In the genomic region with DNA sequence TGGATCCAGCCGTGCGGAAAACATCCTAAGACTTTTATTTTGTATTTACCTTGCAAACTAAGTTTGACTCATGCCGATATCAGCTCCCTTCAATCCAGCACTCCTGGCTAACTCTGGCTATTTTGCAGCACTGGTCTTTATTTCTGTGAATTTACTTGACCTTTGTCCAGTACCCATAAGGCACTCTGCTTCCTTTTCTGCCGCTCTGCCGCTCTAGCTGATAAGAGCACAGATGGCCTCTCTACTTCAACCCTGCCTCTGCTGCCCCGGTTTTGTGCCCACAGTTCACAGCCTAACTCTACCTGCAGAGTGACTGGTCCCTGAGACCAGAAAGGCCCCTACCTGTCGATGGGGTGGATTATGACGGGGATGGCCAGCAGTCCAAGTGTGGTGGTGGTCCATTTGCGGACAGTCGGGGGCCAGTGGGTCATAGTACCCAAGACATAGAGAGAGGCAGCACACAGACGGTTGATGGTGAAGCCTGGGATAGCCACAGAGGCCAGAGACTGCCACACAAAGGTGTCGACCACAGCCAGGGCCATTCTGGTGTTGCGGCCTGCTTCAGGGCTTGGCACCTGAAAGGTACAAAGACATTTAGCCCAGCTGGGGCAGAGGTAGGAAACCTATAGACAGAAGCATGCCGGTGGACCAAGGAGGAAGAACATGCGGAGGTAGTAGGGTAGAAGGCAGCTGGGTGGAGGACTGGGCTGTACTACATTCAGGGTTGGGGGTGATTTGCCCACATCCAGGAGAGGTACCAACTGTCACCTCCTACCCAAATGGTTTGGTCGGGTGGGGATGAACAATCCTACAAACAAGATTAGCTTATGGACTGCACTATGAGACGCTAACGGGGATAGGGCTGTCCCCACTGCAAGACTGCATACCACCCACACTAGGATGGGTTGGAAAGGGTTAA, we compare ENCODE assay signal across 10 mouse cellular contexts. TPM values are rescaled to one million over a fixed set of nuclear protein-coding genes. Genes with fewer than 3 reads are reported as not detected.
DNase-seq lines count a peak whose midpoint lies in the region; ATAC-seq and TF ChIP-seq lines count a peak whose summit lies in the region.
"Had no signal": no experiment of that assay in that cellular context is flagged by ENCODE, and none has a peak within 500 bp of the region (broad histone marks: within the 10 kb centered on the region; RNA-seq: fewer than 3 reads in every experiment).

No protein-coding gene starts in this region.

- no peak for TF ChIP-seq CTCF in gastrocnemius, adult 2 months (IDR thresholded peaks at IDR 0.05)

- 0 out of 2 replicates have a peak, but pooled peaks cover 2% of the 10 kb centered on the region for H3K36me3 ChIP-seq in neural tube, embryonic 12.5 days
- H3K36me3 ChIP-seq in intestine, embryonic 16.5 days (ENCODE audit: control insufficient read depth, insufficient read depth, low read length): peaks cover 19% of the 10 kb centered on the region
- H3K36me3 ChIP-seq in stomach, embryonic 15.5 days: peaks cover 16% of the 10 kb centered on the region

- WGBS in neural tube, embryonic 12.5 days: 87% methylated on average over 18 of the region's 18 CpGs
- WGBS in intestine, embryonic 16.5 days: 73% methylated on average over 18 of the region's 18 CpGs
- 65% methylated on average over 18 of the region's 18 CpGs for WGBS in stomach, embryonic 15.5 days

- intact Hi-C loops in gastrocnemius, adult 2 months (cut with DNase I): loop anchor here (2.0 to 10.0 kb wide), 2 partner anchors 29 to 751 kb away; partner anchors contain the start of genes Nf2 and Sec14l2

- no peak for DNase-seq in gastrocnemius, adult 2 months
- no peak for DNase-seq in gastrocnemius, postnatal 4 days (ENCODE audit: low spot score in 2 of 2)
- no peak for DNase-seq in neural tube, embryonic 10.5 days (ENCODE audit: extremely low spot score, low spot score)
- DNase-seq in frontal cortex, postnatal 36 days (ENCODE audit: low spot score in 2 of 2): no peak
- DNase-seq in testis, postnatal 14 days (ENCODE audit: low spot score): no peak

- H3K4me3 ChIP-seq in gastrocnemius, adult 2 months: peak overlapping the region; percentile 83; the same call in 1 of the 2 replicates
- H3K4me3 ChIP-seq in neural tube, embryonic 12.5 days: no peak overlapping the region
- H3K4me3 ChIP-seq in intestine, embryonic 16.5 days (ENCODE audit: low read length): peak overlapping the region; percentile 64
- H3K4me3 ChIP-seq in stomach, embryonic 15.5 days (replicated peaks): peak overlapping the region; percentile 58

- H3K4me1 ChIP-seq in neural tube, embryonic 12.5 days: peaks cover 26% of the 10 kb centered on the region
- peaks cover 16% of the 10 kb centered on the region for H3K4me1 ChIP-seq in intestine, embryonic 16.5 days (ENCODE audit: control insufficient read depth, insufficient read depth, low read length)
- H3K4me1 ChIP-seq in stomach, embryonic 15.5 days: peaks cover 17% of the 10 kb centered on the region

- H3K27me3 ChIP-seq in neural tube, embryonic 12.5 days (replicated peaks): no peaks in the 10 kb centered on the region
- no peaks in the 10 kb centered on the region for H3K27me3 ChIP-seq in intestine, embryonic 16.5 days (replicated peaks; ENCODE audit: control insufficient read depth, insufficient read depth, low read length)
- H3K27me3 ChIP-seq in stomach, embryonic 15.5 days (replicated peaks): no peaks in the 10 kb centered on the region

- no peaks in the 10 kb centered on the region for H3K9me3 ChIP-seq in neural tube, embryonic 12.5 days
- peaks cover 10% of the 10 kb centered on the region; the same call in 1 of the 2 replicates for H3K9me3 ChIP-seq in intestine, embryonic 16.5 days (ENCODE audit: control insufficient read depth, low read length)
- no peaks in the 10 kb centered on the region for H3K9me3 ChIP-seq in stomach, embryonic 15.5 days

- peak overlapping the region; percentile 87; the same call in 1 of the 2 replicates for H3K27ac ChIP-seq in gastrocnemius, adult 2 months
- no peak overlapping the region for H3K27ac ChIP-seq in neural tube, embryonic 12.5 days
- H3K27ac ChIP-seq in intestine, embryonic 16.5 days (ENCODE audit: low read length): peak overlapping the region; percentile 86
- H3K27ac ChIP-seq in stomach, embryonic 15.5 days: peak overlapping the region; percentile 84

- no peak overlapping the region for H3K9ac ChIP-seq in neural tube, embryonic 12.5 days
- peak overlapping the region; percentile 41; the same call in 1 of the 2 replicates for H3K9ac ChIP-seq in intestine, embryonic 16.5 days (ENCODE audit: low read depth, low read length)
- no peak overlapping the region for H3K9ac ChIP-seq in stomach, embryonic 15.5 days

- no peak for ATAC-seq in neural tube, embryonic 12.5 days (ENCODE audit: low FRiP score, low read depth)
- peak; percentile 3; the same call in 1 of the 2 replicates for ATAC-seq in intestine, embryonic 16.5 days
- ATAC-seq in stomach, embryonic 15.5 days (ENCODE audit: insufficient read depth, low FRiP score, low read depth): no peak

- H3K4me2 ChIP-seq in neural tube, embryonic 12.5 days (replicated peaks): peak overlapping the region; percentile 90
- peak overlapping the region; percentile 65 for H3K4me2 ChIP-seq in intestine, embryonic 16.5 days (ENCODE audit: low read depth, low read length)
- peak overlapping the region; percentile 74 for H3K4me2 ChIP-seq in stomach, embryonic 15.5 days

RNA-seq across cellular contexts. Expression of gene Mtfp1, which starts 1.5 kb away (rescaled TPM):
- total RNA-seq in gastrocnemius, adult 2 months (2021): 10 to 100 TPM; 38.9 to 72.9 TPM
- total RNA-seq in gastrocnemius, postnatal 4 days (2021): 10 to 100 TPM in 1 of 2 experiments, 1 to 10 TPM in 1; 10.0 to 12.5 TPM
- polyA plus RNA-seq in neural tube, embryonic 12.5 days (2016; fragmentation: Nextera tagmentation; extraction: Ambion mirVana): 4.5 and 5.6 TPM in 2 replicates
- polyA plus RNA-seq in intestine, embryonic 16.5 days (2015; fragmentation: Nextera tagmentation; extraction: Ambion mirVana): 38.1 and 41.6 TPM in 2 replicates
- 21.7 and 21.8 TPM in 2 replicates for polyA plus RNA-seq in stomach, embryonic 15.5 days (2015; fragmentation: Nextera tagmentation; extraction: Ambion mirVana)

RNA-seq across cellular contexts. Expression of gene Sec14l3, which starts 29.1 kb away (rescaled TPM):
- not detected for total RNA-seq in gastrocnemius, adult 2 months (2021)
- total RNA-seq in gastrocnemius, postnatal 4 days (2021): not detected
- polyA plus RNA-seq in neural tube, embryonic 12.5 days (2016; fragmentation: Nextera tagmentation; extraction: Ambion mirVana): not detected in 2 replicates
- polyA plus RNA-seq in intestine, embryonic 16.5 days (2015; fragmentation: Nextera tagmentation; extraction: Ambion mirVana): not detected in 2 replicates
- 0.08 and 0.18 TPM in 2 replicates for polyA plus RNA-seq in stomach, embryonic 15.5 days (2015; fragmentation: Nextera tagmentation; extraction: Ambion mirVana)
- total RNA-seq: MEL had no signal
- polyA plus RNA-seq: limb, embryonic 14.5 days had no signal

RNA-seq across cellular contexts. Expression of gene Sec14l2, which starts 29.5 kb away (rescaled TPM):
- under 1 TPM; 0.22 to 0.36 TPM for total RNA-seq in gastrocnemius, adult 2 months (2021)
- 1 to 10 TPM; 2.3 to 2.6 TPM for total RNA-seq in gastrocnemius, postnatal 4 days (2021)
- 2.3 and 3.1 TPM in 2 replicates for polyA plus RNA-seq in neural tube, embryonic 12.5 days (2016; fragmentation: Nextera tagmentation; extraction: Ambion mirVana)
- 1.7 and 2.9 TPM in 2 replicates for polyA plus RNA-seq in intestine, embryonic 16.5 days (2015; fragmentation: Nextera tagmentation; extraction: Ambion mirVana)
- 1.7 and 1.9 TPM in 2 replicates for polyA plus RNA-seq in stomach, embryonic 15.5 days (2015; fragmentation: Nextera tagmentation; extraction: Ambion mirVana)

RNA-seq across cellular contexts. Expression of gene Rnf215, which starts 41.3 kb away (rescaled TPM):
- total RNA-seq in gastrocnemius, adult 2 months (2021): 1 to 10 TPM; 4.6 to 6.3 TPM
- 10 to 100 TPM; 12.8 to 18.1 TPM for total RNA-seq in gastrocnemius, postnatal 4 days (2021)
- polyA plus RNA-seq in neural tube, embryonic 12.5 days (2016; fragmentation: Nextera tagmentation; extraction: Ambion mirVana): 40.0 and 41.2 TPM in 2 replicates
- polyA plus RNA-seq in intestine, embryonic 16.5 days (2015; fragmentation: Nextera tagmentation; extraction: Ambion mirVana): 17.3 and 19.2 TPM in 2 replicates
- 25.1 and 26.8 TPM in 2 replicates for polyA plus RNA-seq in stomach, embryonic 15.5 days (2015; fragmentation: Nextera tagmentation; extraction: Ambion mirVana)
